Mouse (Mus musculus): ENCODE measurements around the gene Fam214a. TPM values are rescaled to one million over a fixed set of nuclear protein-coding genes. Genes with fewer than 3 reads are reported as not detected.

The Fam214a gene
- polyA plus RNA-seq, 1 experiment from 2014 or later = 14.0 TPM

- ATAC-seq (ENCODE audit: insufficient number of reproducible peaks, insufficient read depth, low FRiP score, low TSS enrichment) = no peak
- Histone ChIP-seq H3K4me3 (no peak overlapping the region), H3K4me2 (replicated peaks) (no peak overlapping the region), H3K27me3 (no peaks in the 10 kb centered on the region), H3K4me1 (no peaks in the 10 kb centered on the region), H3K9ac (no peak overlapping the region), H3K9me3 (no peaks in the 10 kb centered on the region), H3K36me3 (peaks cover 16% of the 10 kb centered on the region; the same call in 1 of the 2 replicates), H3K27ac (no peak overlapping the region)
- WGBS = 89% methylated on average over 2 of the region's 2 CpGs
These were observed 63.9 kb downstream of the Fam214a start for GRCm38 (mm10) chr9:75016591-75016990.

GRCm38 (mm10) chr9:75019181-75019580, 66.5 kb downstream of the Fam214a start:
- Histone ChIP-seq H3K4me2 (replicated peaks) (no peak overlapping the region), H3K27ac (no peak overlapping the region), H3K36me3 (peaks cover 12% of the 10 kb centered on the region; the same call in 1 of the 2 replicates), H3K27me3 (no peaks in the 10 kb centered on the region), H3K9ac (no peak overlapping the region), H3K9me3 (no peaks in the 10 kb centered on the region), H3K4me1 (no peaks in the 10 kb centered on the region), H3K4me3 (no peak overlapping the region)
- WGBS = 84% methylated on average over 6 of the region's 6 CpGs
- no peak for ATAC-seq (ENCODE audit: insufficient number of reproducible peaks, insufficient read depth, low FRiP score, low TSS enrichment)

- no peak overlapping the region for H3K4me3 ChIP-seq
- H3K9me3 ChIP-seq = no peaks in the 10 kb centered on the region
- 75% methylated on average over 3 of the region's 3 CpGs for WGBS
- H3K4me2 ChIP-seq (replicated peaks) = no peak overlapping the region
- no peak overlapping the region for H3K9ac ChIP-seq
- H3K27ac ChIP-seq = no peak overlapping the region
- no peak for ATAC-seq (ENCODE audit: insufficient number of reproducible peaks, insufficient read depth, low FRiP score, low TSS enrichment)
- peaks cover 12% of the 10 kb centered on the region; the same call in 1 of the 2 replicates for H3K36me3 ChIP-seq
- no peaks in the 10 kb centered on the region for H3K27me3 ChIP-seq
- no peaks in the 10 kb centered on the region for H3K4me1 ChIP-seq
These were observed 66.9 kb downstream of the Fam214a start for GRCm38 (mm10) chr9:75019592-75019991.

GRCm38 (mm10) chr9:75020561-75020960, 67.9 kb downstream of the Fam214a start:
- H3K9ac ChIP-seq = no peak overlapping the region
- 47% methylated on average over 4 of the region's 4 CpGs for WGBS
- H3K27me3 ChIP-seq = no peaks in the 10 kb centered on the region
- peaks cover 12% of the 10 kb centered on the region; the same call in 1 of the 2 replicates for H3K36me3 ChIP-seq
- H3K4me3 ChIP-seq = no peak overlapping the region
- H3K4me1 ChIP-seq = no peaks in the 10 kb centered on the region
- no peak overlapping the region for H3K4me2 ChIP-seq (replicated peaks)
- ATAC-seq (ENCODE audit: insufficient number of reproducible peaks, insufficient read depth, low FRiP score, low TSS enrichment) = no peak
- H3K27ac ChIP-seq = no peak overlapping the region
- no peaks in the 10 kb centered on the region for H3K9me3 ChIP-seq

GRCm38 (mm10) chr9:75022546-75022945, 69.9 kb downstream of the Fam214a start:
- H3K27me3 ChIP-seq = no peaks in the 10 kb centered on the region
- no peaks in the 10 kb centered on the region for H3K4me1 ChIP-seq
- no peak for ATAC-seq (ENCODE audit: insufficient number of reproducible peaks, insufficient read depth, low FRiP score, low TSS enrichment)
- H3K4me3 ChIP-seq = no peak overlapping the region
- H3K4me2 ChIP-seq (replicated peaks) = no peak overlapping the region
- 81% methylated on average over 7 of the region's 7 CpGs for WGBS
- H3K9me3 ChIP-seq = no peaks in the 10 kb centered on the region
- H3K9ac ChIP-seq = no peak overlapping the region
- H3K27ac ChIP-seq = no peak overlapping the region
- peaks cover 11% of the 10 kb centered on the region; the same call in 1 of the 2 replicates for H3K36me3 ChIP-seq

GRCm38 (mm10) chr9:75023150-75023894, 70.6 kb downstream of the Fam214a start:
- H3K9me3 ChIP-seq = no peaks in the 10 kb centered on the region
- H3K36me3 ChIP-seq = peaks cover 11% of the 10 kb centered on the region; the same call in 1 of the 2 replicates
- 69% methylated on average over 5 of the region's 5 CpGs for WGBS

GRCm38 (mm10) chr9:75024089-75024488, 71.4 kb downstream of the Fam214a start:
- Histone ChIP-seq H3K4me2 (replicated peaks) (no peak overlapping the region), H3K4me3 (no peak overlapping the region), H3K36me3 (peaks cover 11% of the 10 kb centered on the region; the same call in 1 of the 2 replicates), H3K9me3 (no peaks in the 10 kb centered on the region), H3K9ac (no peak overlapping the region), H3K27ac (no peak overlapping the region), H3K27me3 (no peaks in the 10 kb centered on the region), H3K4me1 (no peaks in the 10 kb centered on the region)
- no peak for ATAC-seq (ENCODE audit: insufficient number of reproducible peaks, insufficient read depth, low FRiP score, low TSS enrichment)
- 42% methylated on average over 7 of the region's 7 CpGs for WGBS

More at GRCm38 (mm10) chr9:75023150-75023894, 70.6 kb downstream of the Fam214a start:
- no peak for ATAC-seq (ENCODE audit: insufficient number of reproducible peaks, insufficient read depth, low FRiP score, low TSS enrichment)
- Histone ChIP-seq H3K27me3 (no peaks in the 10 kb centered on the region), H3K9ac (no peak overlapping the region), H3K4me1 (no peaks in the 10 kb centered on the region), H3K4me3 (no peak overlapping the region), H3K4me2 (replicated peaks) (no peak overlapping the region), H3K27ac (no peak overlapping the region)

GRCm38 (mm10) chr9:75025689-75026088, 73.0 kb downstream of the Fam214a start:
- Histone ChIP-seq H3K27ac (no peak overlapping the region), H3K4me3 (no peak overlapping the region), H3K4me1 (no peaks in the 10 kb centered on the region), H3K9ac (no peak overlapping the region), H3K36me3 (peaks cover 3% of the 10 kb centered on the region; the same call in 1 of the 2 replicates), H3K9me3 (no peaks in the 10 kb centered on the region), H3K27me3 (no peaks in the 10 kb centered on the region), H3K4me2 (replicated peaks) (no peak overlapping the region)
- no peak for ATAC-seq (ENCODE audit: insufficient number of reproducible peaks, insufficient read depth, low FRiP score, low TSS enrichment)
- 66% methylated on average over 6 of the region's 6 CpGs for WGBS

GRCm38 (mm10) chr9:75032408-75032807, 79.7 kb downstream of the Fam214a start:
- H3K36me3 ChIP-seq = no peaks in the 10 kb centered on the region
- 90% methylated on average over 1 of the region's 1 CpGs for WGBS
- ATAC-seq (ENCODE audit: insufficient number of reproducible peaks, insufficient read depth, low FRiP score, low TSS enrichment) = no peak

GRCm38 (mm10) chr9:75033141-75033540, 80.5 kb downstream of the Fam214a start:
- Histone ChIP-seq H3K4me1 (no peaks in the 10 kb centered on the region), H3K27me3 (no peaks in the 10 kb centered on the region), H3K4me3 (no peak overlapping the region), H3K9me3 (no peaks in the 10 kb centered on the region), H3K4me2 (replicated peaks) (no peak overlapping the region), H3K27ac (no peak overlapping the region), H3K9ac (no peak overlapping the region), H3K36me3 (no peaks in the 10 kb centered on the region)
- ATAC-seq (ENCODE audit: insufficient number of reproducible peaks, insufficient read depth, low FRiP score, low TSS enrichment) = no peak
- 60% methylated on average over 7 of the region's 7 CpGs for WGBS

More at GRCm38 (mm10) chr9:75032408-75032807, 79.7 kb downstream of the Fam214a start:
- Histone ChIP-seq H3K27ac (no peak overlapping the region), H3K4me3 (no peak overlapping the region), H3K9ac (no peak overlapping the region), H3K4me2 (replicated peaks) (no peak overlapping the region), H3K4me1 (no peaks in the 10 kb centered on the region), H3K27me3 (no peaks in the 10 kb centered on the region), H3K9me3 (no peaks in the 10 kb centered on the region)

- no peak overlapping the region for H3K4me2 ChIP-seq (replicated peaks)
- no peaks in the 10 kb centered on the region for H3K9me3 ChIP-seq
- H3K27me3 ChIP-seq = no peaks in the 10 kb centered on the region
- ATAC-seq (ENCODE audit: insufficient number of reproducible peaks, insufficient read depth, low FRiP score, low TSS enrichment) = no peak
- no peaks in the 10 kb centered on the region for H3K36me3 ChIP-seq
- H3K4me1 ChIP-seq = peaks cover 9% of the 10 kb centered on the region
- H3K4me3 ChIP-seq = no peak overlapping the region
- WGBS = 47% methylated on average over 1 of the region's 1 CpGs
- H3K27ac ChIP-seq = no peak overlapping the region
- no peak overlapping the region for H3K9ac ChIP-seq
These were observed 82.0 kb downstream of the Fam214a start for GRCm38 (mm10) chr9:75034691-75035090.

- Histone ChIP-seq H3K4me1 (peaks cover 9% of the 10 kb centered on the region), H3K9me3 (no peaks in the 10 kb centered on the region), H3K36me3 (no peaks in the 10 kb centered on the region), H3K9ac (no peak overlapping the region), H3K27me3 (no peaks in the 10 kb centered on the region), H3K27ac (no peak overlapping the region), H3K4me2 (replicated peaks) (no peak overlapping the region), H3K4me3 (no peak overlapping the region)
- no peak for ATAC-seq (ENCODE audit: insufficient number of reproducible peaks, insufficient read depth, low FRiP score, low TSS enrichment)
- 79% methylated on average over 4 of the region's 4 CpGs for WGBS
These were observed 83.3 kb downstream of the Fam214a start for GRCm38 (mm10) chr9:75035944-75036343.
